Mouse (Mus musculus) intestine, postnatal 0 days (tissue): ENCODE results near the gene Cstad. TPM values are rescaled to one million over a fixed set of nuclear protein-coding genes. Genes with fewer than 3 reads are reported as not detected.
A peak's percentile ranks its signal among the peaks of the same experiment; 100 is the strongest.

ENCODE experiments used
- ATAC-seq: fragments of 200-750 bp; cut with Nextera tagmentation; 2 replicates; pipeline ENCODE4 v1.8.0; 2017; ENCODE audit warnings: mild to moderate bottlenecking, moderate TSS enrichment, moderate library complexity
- H3K27ac ChIP-seq: fragments of 300-500 bp; sonication (generic); 2 replicates; pipeline ENCODE4 v1.5.1; 2014; ENCODE audit warnings: mild to moderate bottlenecking, low read depth, low read length, moderate library complexity
- H3K27me3 ChIP-seq: fragments of 300-500 bp; sonication (generic); replicated peaks from 2 replicates; pipeline ENCODE4 v1.6.1; 2014; ENCODE audit warnings: low read length, mixed read lengths; ENCODE audit not compliant: control insufficient read depth, insufficient read depth
- H3K36me3 ChIP-seq: fragments of 300-500 bp; sonication (generic); 2 replicates; pipeline ENCODE4 v1.6.1; 2014; ENCODE audit warnings: mild to moderate bottlenecking, moderate library complexity; ENCODE audit not compliant: control insufficient read depth, insufficient read depth
- H3K4me1 ChIP-seq: fragments of 300-500 bp; sonication (generic); replicated peaks from 2 replicates; pipeline ENCODE4 v1.6.1; 2014; ENCODE audit warnings: antibody characterized with exemption, low read length, mixed read lengths; ENCODE audit not compliant: control insufficient read depth, insufficient read depth
- H3K4me2 ChIP-seq: fragments of 300-500 bp; sonication (generic); replicated peaks from 2 replicates; pipeline ENCODE4 v1.6.1; 2014; ENCODE audit warnings: low read depth, mild to moderate bottlenecking, moderate library complexity
- H3K4me3 ChIP-seq: fragments of 300-500 bp; sonication (generic); 2 replicates; pipeline ENCODE4 v1.5.1; 2014; ENCODE audit warnings: low read depth, low read length
- H3K9ac ChIP-seq: fragments of 300-500 bp; sonication (generic); 2 replicates; pipeline ENCODE4 v1.6.1; 2014; ENCODE audit warnings: mild to moderate bottlenecking, low read depth, low read length
- H3K9me3 ChIP-seq: fragments of 300-500 bp; sonication (generic); 2 replicates; pipeline ENCODE4 v1.6.1; 2016; ENCODE audit warnings: mixed run types; ENCODE audit not compliant: control insufficient read depth
- CTCF ChIP-seq: sonication (generic); IDR thresholded peaks from 2 replicates; pipeline ENCODE4 v1.5.1; 2016; ENCODE audit warnings: low read depth, mild to moderate bottlenecking, control low read depth, antibody characterized with exemption, moderate library complexity
- WGBS: fragments of 180-500 bp; shearing (Covaris S2); extraction: QIAGEN DNeasy Blood & Tissue Kit; methylation state at CpG from one replicate; pipeline ENCODE4 v1.1.7; 2014; 5-methylcytosine and 5-hydroxymethylcytosine counted together
- polyA plus RNA-seq: library from polyadenylated mRNA; unstranded; fragments of >200 nt; fragmentation: Nextera tagmentation; extraction: Ambion mirVana; gene quantifications from 2 replicates; pipeline ENCODE4 v1.2.1, GENCODE M21; 2015

The Cstad gene
- polyA plus RNA-seq, 1 experiment from 2014 or later: 0.53 TPM

- no peak for TF ChIP-seq CTCF
- Histone ChIP-seq H3K9ac (no peak overlapping the region; the same call in 1 of the 2 replicates), H3K4me3 (no peak overlapping the region), H3K4me1 (no peaks in the 10 kb centered on the region), H3K36me3 (no peaks in the 10 kb centered on the region), H3K4me2 (no peak overlapping the region), H3K27ac (no peak overlapping the region), H3K9me3 (no peaks in the 10 kb centered on the region), H3K27me3 (no peaks in the 10 kb centered on the region)
- no peak for ATAC-seq
- 80% methylated on average over 6 of the region's 6 CpGs for WGBS
Measured at GRCm38 (mm10) chr2:30592391-30592790, 2.4 kb upstream of the Cstad start.

DNA sequence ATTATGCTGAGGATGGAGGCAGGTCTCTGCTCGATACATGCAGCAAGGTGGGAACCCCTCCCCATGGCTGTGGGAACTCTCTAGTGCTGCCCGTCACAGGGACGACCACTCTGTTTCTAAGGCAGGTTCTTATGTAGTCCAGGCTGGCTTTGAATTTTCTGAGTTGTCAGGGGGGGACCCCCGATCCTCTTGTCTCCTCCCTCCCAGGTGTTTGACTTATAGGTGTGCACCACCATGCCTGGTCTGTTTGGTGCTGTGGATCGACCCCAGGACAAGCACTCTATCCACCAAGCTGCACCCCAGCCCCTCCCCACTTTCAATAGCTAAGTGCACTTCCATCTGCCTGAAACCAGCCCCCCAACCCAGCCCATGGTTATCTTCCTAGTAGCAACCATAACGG, 1.9 kb upstream of the Cstad start:
- no peaks in the 10 kb centered on the region for H3K4me1 ChIP-seq
- no peaks in the 10 kb centered on the region for H3K27me3 ChIP-seq
- no peak overlapping the region for H3K4me3 ChIP-seq
- no peak overlapping the region for H3K27ac ChIP-seq
- TF ChIP-seq CTCF: no peak
- no peak overlapping the region for H3K9ac ChIP-seq
- H3K4me2 ChIP-seq: no peak overlapping the region
- no peak for ATAC-seq
- H3K9me3 ChIP-seq: no peaks in the 10 kb centered on the region
- H3K36me3 ChIP-seq: no peaks in the 10 kb centered on the region
- 77% methylated on average over 6 of the region's 6 CpGs for WGBS

DNA sequence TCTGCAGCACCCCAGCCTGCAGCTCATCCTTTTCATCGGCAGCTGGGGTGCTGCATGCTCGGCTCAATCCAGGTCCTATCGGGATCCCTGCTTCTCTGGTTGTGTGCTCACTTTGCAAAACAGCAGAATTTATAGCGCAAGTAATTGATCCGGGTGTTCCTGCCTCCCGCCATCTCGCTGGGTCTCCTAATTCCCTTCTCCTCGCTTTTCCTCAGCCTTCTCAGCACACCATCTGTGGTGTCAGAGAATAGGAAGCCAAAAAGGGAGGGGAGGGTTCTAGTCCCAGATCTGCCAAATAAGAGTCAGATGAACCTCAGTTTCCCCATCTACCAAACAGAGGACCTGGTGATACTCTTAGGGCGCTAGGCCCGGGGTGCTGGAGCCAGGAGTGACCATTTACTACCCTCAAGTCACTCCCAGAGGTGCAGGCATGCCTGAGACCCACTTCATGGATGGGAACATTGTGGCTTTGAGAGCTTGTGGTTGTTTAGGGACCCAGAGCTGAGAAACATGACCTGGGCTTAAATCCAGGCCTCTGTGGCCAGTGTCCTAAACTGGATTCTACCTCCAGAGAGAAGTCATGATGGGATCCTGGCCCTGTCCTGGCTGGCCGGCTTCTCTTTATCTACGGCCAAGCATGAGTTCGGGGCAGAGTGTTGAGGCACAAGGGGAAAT, 1.1 kb upstream of the Cstad start:
- 71% methylated on average over 13 of the region's 13 CpGs for WGBS
- Histone ChIP-seq H3K9me3 (no peaks in the 10 kb centered on the region), H3K4me1 (no peaks in the 10 kb centered on the region), H3K4me3 (no peak overlapping the region), H3K36me3 (no peaks in the 10 kb centered on the region), H3K4me2 (peak overlapping the region; percentile 68; the same call in 1 of the 2 replicates), H3K27ac (peak overlapping the region; percentile 69; the same call in 1 of the 2 replicates), H3K9ac (no peak overlapping the region), H3K27me3 (no peaks in the 10 kb centered on the region)
- no peak for ATAC-seq
- no peak for TF ChIP-seq CTCF

DNA sequence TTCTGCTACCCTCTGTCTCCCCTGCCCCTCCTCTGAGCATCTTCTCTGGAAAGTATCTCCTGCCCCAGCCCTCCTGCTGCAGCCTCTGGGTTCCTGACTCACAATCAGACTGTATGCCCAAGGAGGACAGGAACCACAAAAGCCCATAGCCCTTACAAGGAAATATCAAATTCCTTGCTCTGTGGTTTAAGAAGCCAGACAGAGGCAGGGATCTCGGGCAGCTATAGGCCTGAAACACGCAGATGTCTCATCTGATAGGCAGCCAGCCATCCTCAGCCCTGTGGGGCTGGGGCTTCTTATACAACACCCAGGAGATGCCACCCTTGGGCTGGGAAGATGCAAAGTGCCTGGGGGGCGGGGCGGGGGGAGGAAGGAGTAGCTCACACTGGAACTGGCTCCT, 956 bp downstream of the Cstad start:
- WGBS: 77% methylated on average over 4 of the region's 4 CpGs
- no peaks in the 10 kb centered on the region for H3K36me3 ChIP-seq
- no peak overlapping the region for H3K9ac ChIP-seq
- H3K27me3 ChIP-seq: no peaks in the 10 kb centered on the region
- no peaks in the 10 kb centered on the region for H3K9me3 ChIP-seq
- no peak overlapping the region for H3K4me2 ChIP-seq
- H3K27ac ChIP-seq: no peak overlapping the region
- no peak for TF ChIP-seq CTCF
- ATAC-seq: no peak
- no peaks in the 10 kb centered on the region for H3K4me1 ChIP-seq
- H3K4me3 ChIP-seq: no peak overlapping the region

- Histone ChIP-seq H3K27ac (no peak overlapping the region), H3K36me3 (no peaks in the 10 kb centered on the region), H3K9ac (no peak overlapping the region), H3K9me3 (no peaks in the 10 kb centered on the region), H3K27me3 (no peaks in the 10 kb centered on the region), H3K4me2 (no peak overlapping the region), H3K4me3 (no peak overlapping the region), H3K4me1 (no peaks in the 10 kb centered on the region; the same call in 1 of the 2 replicates)
- no peak for ATAC-seq
- no peak for TF ChIP-seq CTCF
- 48% methylated on average over 3 of the region's 3 CpGs for WGBS
Measured at GRCm38 (mm10) chr2:30599621-30600020, 4.8 kb downstream of the Cstad start.

DNA sequence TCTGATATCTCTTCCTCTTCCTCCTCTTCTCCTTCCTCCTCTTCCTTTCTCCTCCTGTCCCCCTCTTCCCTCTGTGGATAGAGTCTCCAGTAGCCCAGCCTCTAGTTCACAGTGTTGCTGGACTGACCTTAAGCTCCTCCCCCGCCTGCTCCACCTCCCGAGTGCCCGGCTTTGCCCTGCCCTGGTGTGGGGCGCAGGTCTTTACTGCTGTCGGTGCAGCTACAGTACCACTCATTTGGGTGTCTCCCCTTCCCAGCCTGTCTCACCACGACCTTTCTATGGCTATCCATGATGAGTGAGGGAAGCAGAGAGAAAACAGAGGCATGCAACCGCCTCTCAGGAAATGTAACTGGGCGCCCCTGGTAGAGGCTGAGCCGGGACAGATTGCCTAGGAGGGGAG, 5.5 kb downstream of the Cstad start:
- H3K4me2 ChIP-seq: peak overlapping the region; percentile 59
- peak overlapping the region; percentile 60 for H3K27ac ChIP-seq
- H3K9me3 ChIP-seq: no peaks in the 10 kb centered on the region
- no peaks in the 10 kb centered on the region for H3K27me3 ChIP-seq
- H3K36me3 ChIP-seq: no peaks in the 10 kb centered on the region
- H3K4me1 ChIP-seq: no peaks in the 10 kb centered on the region; the same call in 1 of the 2 replicates
- ATAC-seq: no peak; the same call in 1 of the 2 replicates
- WGBS: 6% methylated on average over 9 of the region's 9 CpGs
- no peak overlapping the region for H3K9ac ChIP-seq
- H3K4me3 ChIP-seq: peak overlapping the region; percentile 4; the same call in 1 of the 2 replicates
- no peak for TF ChIP-seq CTCF
